Mouse (Mus musculus): ENCODE data around the gene Fam135a.

Fam135a gene

DNA sequence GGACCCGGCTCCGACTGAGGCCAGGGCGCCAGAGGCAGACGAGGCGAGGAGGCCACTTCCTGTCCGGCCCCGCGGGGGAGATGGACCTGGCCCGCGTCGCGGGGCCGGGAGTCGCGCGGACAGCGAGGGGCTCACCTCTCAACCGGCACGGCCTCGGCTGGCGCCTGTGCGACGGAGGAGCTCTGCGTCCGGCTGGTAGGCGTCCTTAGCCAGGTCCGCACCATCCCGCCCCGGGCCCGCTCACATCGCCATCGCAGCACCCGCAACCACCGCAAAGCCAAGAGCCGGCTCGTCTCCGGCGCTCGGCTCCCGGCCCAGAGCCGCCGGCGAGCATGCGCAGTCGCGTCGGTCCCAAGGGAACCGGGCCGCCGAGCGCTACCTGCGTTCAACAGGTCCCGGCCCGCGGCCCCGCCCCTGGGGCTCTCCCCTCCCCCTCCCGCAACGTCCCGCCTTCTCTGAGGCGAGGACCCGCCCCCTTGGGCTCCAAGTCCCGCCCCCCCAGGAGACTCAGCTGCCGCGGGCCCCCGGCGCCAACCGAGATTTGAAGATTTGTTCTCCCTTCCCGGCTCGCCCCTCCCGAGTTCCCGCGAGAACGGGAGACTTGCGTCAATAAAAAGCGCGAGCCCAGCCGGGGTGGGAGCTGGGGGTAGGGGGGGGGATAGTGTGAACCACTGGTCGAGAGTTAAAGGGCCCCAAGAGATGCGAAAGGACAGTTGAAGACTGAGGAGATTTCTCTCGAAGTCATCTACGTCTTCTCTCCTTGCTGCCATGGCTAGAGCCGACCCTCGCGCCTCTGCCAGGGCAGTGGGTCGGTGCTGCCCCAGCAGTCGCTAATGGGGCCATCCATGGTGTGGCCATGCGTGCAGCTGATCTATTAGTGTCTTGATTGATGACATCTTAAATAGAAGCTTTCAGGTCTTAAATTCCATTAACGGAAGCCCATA lies at the start of gene Fam135a:
Gene Fam135a (minus strand): TSS at position 416 of the 944 bp plus-strand sequence.
- peak; percentile 89 to 90 for DNase-seq (ENCODE audit: low spot score in 2 of 2)

DNA sequence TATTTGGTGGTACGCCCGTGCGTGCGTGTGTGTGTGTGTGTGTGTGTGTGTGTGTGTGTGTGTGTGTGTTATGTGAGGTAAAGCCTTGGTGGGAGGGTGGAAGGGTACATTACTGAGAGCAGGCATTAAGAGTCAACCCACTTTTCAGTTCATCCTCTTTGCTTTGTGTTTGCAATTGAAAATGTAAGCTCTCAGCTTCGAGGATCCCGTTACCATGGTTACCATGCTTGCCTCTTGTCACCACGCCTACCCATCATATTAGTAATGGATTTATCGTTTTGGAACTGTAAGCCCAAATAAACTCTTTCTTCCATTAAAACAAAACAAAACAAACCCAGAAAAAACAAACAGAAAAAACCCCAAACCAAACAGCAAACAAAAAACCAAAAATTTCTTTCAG lies 43.4 kb upstream of the Fam135a start:
- DNase-seq (ENCODE audit: low spot score in 2 of 2), result no peak

DNA sequence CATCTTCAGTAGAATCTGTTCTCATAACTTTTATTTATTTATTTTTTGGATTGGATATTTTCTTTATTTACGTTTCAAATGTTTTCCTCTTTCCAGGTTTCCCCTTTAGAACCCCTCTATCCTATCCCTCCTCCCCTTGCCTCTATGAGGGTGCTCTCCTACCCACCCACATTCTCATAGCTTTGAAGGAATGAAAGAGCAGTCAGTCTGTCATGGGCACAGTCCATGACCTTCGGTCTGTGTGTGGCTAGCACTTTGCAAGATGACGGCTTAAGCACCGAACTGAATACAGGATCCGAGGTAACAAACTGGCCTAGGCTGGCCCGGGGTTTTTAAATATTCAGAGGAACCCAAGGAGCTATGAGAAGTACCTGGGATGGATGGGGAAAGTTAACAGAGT lies 40.4 kb upstream of the Fam135a start:
- DNase-seq (ENCODE audit: low spot score in 2 of 2), result no peak

DNA sequence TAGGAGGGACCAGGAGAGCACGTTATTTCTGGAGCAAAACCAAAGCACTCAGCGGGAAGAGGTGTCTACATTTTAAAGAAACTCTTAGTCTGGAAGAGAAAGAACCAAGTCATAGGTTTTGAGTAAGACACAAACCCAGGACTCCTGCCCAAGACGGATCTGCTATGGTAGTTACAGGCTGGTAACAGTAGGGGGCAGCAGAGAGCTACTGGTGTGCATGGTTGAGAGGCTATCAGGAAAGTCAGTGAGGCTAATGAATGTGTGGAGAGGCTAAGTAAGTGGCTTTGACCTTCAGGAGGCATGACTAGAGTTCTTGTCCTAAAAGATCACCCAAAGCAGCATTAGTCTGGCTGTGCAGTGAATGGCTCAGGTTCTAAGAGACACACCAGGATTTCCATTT lies 37.0 kb upstream of the Fam135a start:
- peak in 1 of 2 experiments; percentile 65 for DNase-seq (ENCODE audit: low spot score in 2 of 2)

DNA sequence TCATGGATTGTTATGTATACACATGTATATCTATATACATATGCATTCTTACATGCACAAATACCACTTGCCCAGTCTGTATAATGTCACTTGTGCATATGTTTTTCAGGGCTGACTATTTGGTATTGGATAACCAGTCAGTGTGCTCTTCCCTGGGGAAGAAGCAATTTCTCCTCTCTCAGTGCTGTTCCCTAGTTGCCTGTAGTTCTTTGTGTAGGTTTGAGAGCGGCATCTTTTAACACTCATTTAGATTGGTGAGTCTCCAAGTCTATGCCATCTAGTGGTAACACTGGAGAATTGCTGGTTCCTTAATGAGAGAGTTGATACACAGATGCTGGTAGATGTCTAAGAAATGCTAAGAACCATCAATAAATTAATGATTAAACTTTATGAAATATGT lies 34.7 kb upstream of the Fam135a start:
- DNase-seq (ENCODE audit: low spot score in 2 of 2), result no peak

DNA sequence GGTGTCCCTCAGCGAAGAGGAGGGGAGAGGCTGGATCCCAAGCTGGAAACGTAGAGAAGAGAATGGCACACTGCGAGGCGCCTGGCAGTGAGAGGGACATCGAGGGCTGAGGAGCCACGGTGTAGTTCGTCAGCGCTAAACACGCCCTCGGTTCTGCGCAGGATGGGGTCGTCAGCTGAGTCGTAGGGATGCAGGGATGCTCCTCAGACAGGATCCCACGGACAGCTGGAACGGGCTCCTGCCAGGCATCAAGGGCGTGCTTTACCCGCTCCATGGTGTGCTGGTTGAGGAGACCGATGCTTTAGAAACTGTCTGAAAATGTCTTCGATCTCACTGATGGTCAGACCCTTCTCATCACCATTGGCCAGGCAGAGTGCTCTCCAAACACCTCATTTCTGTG lies 33.7 kb upstream of the Fam135a start:
- DNase-seq (ENCODE audit: low spot score in 2 of 2), result no peak

DNA sequence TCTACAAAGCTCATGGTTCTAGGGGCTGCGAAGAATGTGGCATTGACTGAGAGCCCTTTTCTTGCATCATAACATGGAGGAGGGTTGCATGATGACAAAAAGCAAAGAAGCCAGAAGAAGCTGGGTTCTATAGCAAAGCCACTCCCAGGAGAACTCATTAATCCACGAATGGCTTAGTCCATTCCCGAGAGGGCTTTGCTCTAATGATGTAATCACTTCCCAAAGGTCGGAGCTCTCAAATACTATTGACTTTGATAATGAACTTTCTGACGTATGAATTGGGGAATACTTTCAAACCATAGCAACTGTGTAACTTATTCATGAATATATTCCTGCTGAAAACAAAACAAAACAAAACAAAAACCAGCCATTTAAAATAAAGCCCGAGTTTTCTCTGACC lies 27.7 kb upstream of the Fam135a start:
- DNase-seq (ENCODE audit: low spot score in 2 of 2), result no peak

DNA sequence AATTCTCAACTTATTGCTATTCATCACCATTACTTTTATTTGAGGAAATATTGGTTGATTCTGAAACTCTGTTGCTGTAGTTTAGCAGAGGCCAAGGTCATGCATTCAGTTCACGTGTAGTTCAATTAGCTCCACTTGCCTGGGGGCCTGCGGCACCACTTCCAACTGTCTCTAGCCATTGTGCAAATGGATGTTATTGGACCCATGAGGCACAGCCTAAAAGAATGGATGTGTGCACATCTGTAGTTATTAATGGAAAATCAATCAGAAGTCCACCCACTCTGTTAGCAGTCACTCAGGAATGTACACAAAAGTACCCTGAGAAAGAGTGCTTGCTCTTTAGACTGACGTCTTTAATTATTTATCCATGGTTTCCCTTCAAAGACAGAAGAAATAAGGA lies 24.5 kb upstream of the Fam135a start:
- DNase-seq (ENCODE audit: low spot score in 2 of 2), result no peak

DNA sequence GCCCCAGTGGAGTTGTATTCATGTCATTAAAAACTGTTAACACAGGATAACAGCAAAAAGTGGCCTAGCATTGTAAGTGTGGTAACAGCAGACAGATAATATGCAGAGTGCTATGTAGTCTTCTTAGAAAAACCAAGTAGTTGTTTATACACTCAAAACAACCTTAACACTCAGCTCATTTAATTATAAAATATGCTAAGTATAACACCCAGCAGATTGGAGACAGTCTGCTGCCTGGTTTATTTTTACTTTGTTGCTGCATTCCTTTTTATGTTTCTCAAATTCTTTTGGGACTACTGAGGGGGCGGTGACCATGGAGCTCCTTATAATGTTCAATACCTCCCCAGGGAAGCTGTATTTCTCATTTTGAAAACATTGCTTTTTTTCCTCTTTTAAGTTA lies 22.4 kb upstream of the Fam135a start:
- DNase-seq (ENCODE audit: low spot score in 2 of 2), result no peak

DNA sequence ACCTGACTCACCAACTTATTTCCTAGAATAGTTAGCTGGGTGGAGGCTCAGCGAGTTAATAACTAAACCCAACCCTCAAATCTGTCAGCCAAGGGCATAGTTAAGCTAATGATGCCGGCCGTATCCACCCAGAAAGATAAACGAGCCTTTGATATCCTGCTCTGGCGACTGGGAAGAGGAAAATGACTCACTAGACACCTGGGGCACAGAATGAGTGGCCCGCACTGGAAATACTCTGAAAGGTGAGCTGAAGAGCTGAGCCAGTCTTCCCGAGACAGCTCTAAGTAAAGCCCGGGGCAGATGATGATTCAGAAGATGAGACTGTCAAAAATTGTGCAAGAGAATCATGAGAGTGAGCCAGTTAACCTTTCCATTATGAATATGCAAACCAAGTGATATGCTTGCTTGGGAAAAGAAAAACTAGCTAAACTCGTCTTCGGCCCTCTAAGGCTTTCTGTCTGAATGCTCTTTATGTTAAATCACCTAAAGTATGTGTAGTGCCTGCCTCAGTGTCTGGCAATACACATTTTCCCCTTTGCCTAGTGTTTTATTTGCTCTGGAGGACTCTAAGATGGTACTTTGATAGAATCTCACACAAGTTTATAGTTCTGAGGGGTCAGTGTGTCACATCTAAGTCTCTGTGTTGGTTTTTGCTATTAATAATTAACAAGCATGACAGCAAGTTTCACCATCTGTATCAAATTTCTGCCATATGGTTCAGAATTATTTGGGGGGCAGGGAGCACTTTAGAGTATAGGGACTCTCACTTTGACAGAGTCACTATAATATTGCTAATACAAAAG lies 8.0 kb upstream of the Fam135a start:
- DNase-seq (ENCODE audit: low spot score in 2 of 2), result no peak

DNA sequence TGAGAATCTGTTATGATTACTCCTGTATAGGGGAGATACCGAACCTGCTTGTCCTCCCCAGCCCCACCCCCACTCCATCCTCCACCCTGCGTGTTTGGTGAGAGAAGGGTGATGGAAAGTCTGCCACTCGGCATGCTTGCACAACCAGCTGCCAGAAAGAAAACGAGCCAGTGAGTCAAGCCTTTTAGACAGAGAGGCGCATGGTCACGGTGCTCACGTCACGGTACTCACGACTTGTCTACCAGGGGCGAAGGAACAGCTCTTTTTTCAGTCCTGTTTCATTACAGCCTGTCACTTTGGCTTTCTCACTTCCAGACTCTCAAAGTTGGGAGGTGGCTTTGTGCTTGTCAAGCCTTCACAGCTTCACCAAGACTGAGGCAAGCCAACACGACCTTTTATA lies 7.2 kb upstream of the Fam135a start:
- peak; percentile 12 to 15 for DNase-seq (ENCODE audit: low spot score in 2 of 2)

DNA sequence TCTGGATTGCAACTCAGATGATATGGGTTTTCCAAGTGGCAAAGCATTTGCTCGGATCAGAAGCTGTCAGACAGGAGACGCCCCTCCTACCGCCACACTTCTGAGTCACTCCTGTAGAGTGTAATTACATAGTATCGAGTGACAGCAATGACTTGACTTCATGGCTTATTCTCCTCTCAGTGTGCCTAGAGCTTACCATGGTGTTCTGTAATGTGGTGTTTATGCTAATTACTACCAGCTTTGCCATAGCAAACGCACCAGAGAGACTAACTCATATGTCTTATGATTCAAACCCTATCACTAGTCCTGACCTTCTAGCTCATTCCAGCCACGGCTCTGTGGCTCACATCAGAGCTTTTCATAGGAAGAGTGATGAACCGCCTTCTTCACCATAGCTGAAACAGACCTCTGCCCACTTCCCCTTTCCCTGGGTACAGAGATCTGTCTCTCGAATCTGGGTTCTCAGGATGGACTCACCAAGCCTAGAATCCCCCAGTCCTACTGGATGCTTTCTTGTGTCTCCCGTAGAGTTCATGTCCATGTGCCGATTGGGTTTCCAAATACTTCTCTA lies 2.5 kb upstream of the Fam135a start:
- DNase-seq (ENCODE audit: low spot score in 2 of 2), result no peak

DNA sequence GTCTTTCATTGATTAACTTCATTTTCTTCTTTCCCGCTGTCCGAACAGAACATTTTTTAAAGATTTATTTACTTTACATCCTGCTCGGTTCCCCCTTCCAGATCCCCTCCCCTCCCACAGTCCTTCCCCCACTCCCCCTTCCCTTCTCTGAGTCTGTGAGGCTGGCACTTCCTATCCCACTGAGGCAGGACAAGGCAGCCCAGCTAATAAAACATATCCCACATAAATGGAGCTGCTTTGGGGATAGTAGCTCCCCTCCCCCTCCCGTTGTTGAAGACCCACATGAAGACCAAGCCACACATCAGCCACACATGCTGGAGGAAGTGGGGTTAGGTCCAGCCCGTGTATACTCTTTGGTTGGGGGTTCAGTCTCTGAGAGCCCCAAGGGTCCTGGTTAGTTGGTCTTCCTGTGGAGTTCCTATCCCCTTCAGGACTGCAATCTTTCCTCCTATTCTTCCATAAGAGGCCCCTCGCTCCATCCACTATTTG lies 773 bp upstream of the Fam135a start:
- DNase-seq (ENCODE audit: low spot score in 2 of 2), result no peak

DNA sequence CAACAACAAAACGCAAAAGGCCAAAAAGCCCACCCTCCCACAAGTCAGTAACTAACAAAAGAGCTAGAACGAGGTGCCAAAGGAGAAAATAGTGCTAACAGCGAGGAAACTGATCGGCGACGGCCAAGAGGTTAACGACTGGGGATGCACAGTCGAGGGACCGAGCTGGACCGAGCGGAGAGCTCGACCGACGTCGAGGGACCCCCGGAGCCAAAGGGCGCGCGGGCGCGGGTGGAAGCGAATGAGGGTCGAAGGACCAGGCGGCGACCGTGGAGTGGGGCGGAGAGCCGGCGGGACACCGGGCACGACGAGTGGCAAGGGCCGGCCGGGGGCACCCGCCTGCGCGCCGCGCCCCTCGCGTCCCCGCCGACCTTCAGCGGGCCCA lies 608 bp downstream of the Fam135a start:
- no peak for DNase-seq (ENCODE audit: low spot score in 2 of 2)

DNA sequence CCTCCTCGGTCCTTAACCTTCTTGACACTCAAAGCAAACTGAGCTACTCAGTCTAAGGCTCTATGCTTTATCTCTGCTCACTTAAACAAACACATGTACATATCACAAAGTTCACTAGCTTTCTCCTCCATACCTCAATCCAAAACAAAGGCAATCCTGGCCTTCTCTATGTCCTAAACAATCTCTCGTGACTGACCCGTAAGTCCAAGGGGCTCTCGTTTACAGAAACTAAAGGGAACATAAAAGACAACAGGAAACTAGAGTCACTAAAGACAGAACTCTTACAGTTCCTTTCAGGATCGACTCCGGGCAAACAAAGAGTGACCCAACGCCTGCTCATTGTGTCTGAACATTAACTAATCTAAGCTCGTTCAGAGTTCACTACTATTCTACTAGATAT lies 2.6 kb downstream of the Fam135a start:
- no peak for DNase-seq (ENCODE audit: low spot score in 2 of 2)

DNA sequence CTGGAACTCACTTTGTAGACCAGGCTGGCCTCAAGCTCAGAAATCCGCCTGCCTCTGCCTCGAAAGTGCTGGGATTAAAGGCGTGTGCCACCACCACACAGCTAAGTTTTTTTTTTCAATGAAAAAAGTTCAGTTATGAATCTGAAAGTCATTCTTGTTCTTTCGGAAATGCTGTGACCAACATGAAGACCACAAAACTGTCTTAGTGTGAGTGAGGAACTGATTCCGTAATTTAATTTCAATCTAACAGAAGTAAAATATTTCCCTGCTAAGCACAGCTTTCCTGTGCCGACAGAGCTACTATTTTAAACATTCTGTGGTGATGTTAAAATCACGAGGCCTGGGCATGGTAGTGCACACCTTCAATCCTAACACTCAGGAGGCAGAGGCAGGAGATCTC lies 7.7 kb downstream of the Fam135a start:
- no peak for DNase-seq (ENCODE audit: low spot score in 2 of 2)

DNA sequence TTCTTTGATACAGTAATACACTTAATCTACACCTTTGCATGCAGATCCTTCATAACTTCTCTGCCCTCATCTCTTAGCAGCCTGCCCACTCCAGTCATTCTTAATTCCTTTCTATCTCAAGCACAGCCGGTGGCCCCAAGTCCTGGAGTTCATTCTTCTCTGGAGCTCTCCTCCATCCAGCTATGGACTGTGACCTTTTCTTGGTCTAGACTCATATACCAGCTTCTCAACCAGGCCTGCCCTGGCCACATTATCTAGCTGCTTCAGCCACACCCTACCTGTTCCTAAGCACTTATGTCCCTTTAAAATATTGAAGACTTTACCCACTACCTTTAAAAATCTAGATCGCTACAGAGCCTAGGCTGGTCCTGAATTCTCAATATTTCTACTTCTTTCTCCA lies 9.5 kb downstream of the Fam135a start:
- DNase-seq (ENCODE audit: low spot score in 2 of 2), result no peak

DNA sequence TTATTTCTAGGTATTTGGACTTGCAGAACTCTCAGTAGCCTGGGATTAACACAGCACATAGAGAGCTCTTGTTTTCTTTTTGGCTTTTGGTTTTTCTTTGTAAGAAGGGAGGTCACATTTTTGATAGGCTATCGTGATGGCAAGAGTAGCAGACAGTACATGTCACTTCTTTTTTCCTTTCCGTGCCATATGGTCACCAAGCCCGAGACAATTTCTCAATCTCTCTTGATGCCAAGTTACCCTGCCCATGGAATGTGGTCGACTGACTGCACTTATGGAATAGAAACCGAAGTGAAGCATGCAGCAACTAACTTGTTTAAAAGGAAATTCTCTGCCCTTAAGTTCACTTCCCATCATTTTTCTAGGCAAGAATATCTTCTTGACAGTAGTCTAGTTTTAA lies 10.0 kb downstream of the Fam135a start:
- DNase-seq (ENCODE audit: low spot score in 2 of 2), result no peak

DNA sequence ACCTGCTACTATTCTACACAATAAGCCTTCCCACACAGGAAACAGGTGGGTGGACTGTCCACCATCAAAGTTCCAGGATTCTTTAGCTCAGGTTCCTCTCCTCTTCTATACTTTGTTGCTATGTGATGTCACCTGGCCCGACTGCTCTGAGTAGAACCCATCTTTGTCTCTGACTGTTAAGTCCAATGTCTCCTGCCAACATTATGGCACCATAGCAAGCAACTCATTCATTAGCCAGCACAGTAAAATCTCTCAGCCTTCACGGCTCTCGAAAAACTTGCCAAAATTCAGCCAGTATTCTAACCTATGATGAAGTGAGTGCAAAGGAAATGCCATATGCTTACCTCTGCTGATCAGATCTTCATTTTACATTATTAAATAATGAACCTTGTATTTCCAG lies 14.0 kb downstream of the Fam135a start:
- no peak for DNase-seq (ENCODE audit: low spot score in 2 of 2)

DNA sequence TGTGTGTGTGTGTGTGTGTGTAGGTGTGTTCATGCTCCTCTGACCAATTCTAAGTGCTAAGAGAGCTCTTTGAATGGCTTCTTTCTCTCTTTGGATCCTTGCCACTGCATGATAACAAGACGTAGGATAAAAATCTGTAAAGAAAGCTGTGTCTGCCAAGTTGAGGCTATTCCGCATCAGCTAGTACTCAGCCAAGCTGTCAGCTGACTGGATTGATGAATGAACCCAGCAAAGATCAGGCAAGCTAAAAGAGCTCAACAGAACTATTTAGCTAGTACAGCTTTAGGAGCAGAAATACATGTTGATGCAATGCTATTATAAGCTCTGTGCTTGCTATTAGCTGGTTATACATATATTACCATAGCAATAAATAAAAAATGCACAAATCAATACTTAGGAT lies 25.7 kb downstream of the Fam135a start:
- no peak for DNase-seq (ENCODE audit: low spot score in 2 of 2)

DNA sequence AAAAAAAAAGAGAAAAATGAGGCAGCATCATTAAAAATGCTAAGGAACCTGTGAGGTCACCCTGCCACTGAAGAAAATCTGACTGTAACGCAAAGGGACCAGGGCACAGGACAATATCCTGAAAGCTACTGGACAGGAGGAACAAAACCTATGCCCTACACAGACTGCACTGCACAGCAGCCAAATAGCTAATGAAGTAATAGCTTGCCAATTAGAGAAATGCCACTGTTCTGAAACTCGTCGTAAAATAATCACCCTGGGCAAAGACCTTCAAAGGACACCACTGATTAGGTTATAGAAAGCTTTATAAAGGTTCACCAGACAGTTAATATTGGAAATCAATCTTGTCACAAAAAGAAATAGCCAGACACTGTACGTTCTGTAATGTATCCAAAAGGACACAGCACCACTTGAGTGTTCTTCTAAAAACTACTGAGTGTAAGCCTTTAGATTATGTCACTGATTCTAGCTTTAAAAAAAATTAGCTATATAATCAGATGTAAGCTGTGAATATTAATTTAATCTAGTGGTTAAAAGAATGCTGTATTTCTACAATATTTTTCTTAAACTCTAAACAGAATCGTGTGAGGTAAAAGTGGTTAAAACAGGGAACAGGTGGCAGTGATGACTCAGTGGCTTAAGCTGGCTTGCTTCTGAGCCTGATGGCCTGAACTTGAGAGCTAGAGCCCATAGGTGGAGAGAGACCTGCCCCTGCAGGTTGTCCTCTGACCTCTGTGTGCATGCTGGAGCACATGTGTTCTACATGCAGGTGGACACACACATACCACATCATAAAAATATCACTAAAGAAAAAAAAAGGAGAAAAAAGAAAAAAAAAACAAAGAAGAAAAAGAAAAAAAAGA lies 26.5 kb downstream of the Fam135a start:
- no peak for DNase-seq (ENCODE audit: low spot score in 2 of 2)

DNA sequence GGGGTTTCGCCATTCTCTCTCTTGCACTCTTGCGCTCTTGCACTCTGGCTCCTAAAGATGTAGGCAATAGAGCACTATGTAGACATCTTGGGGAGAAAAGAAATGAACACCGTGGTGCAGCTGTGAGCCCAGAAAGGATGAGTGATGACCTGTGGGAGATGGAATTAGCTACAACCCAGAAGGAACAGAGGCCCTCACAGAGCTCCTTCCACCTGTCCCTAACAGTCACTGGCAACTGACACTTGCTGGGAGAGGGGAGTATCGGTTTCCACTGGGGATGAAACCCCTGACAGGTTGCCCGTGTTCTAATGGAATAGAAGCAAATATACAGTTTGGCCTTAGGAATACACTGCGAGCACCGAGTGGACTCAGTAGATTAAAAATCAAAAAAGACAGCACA lies 31.3 kb downstream of the Fam135a start:
- no peak for DNase-seq (ENCODE audit: low spot score in 2 of 2)
